Mouse (Mus musculus) CH12.LX (cell line): ENCODE results near the gene BC004004. TPM values are rescaled to one million over a fixed set of nuclear protein-coding genes. Genes with fewer than 3 reads are reported as not detected.

Source experiments
- DNase-seq: peaks from one replicate; pipeline ENCODE4 v3.0.0-alpha.2; 2013; ENCODE audit errors: extremely low read depth
- H3K27ac ChIP-seq: 2 replicates; pipeline ENCODE4 v1.5.1; 2012; ENCODE audit warnings: low read depth, mild to moderate bottlenecking, control low read depth, moderate library complexity; ENCODE audit not compliant: insufficient read depth
- H3K27me3 ChIP-seq: replicated peaks from 2 replicates; pipeline ENCODE3; 2012; ENCODE audit warnings: inconsistent platforms
- H3K36me3 ChIP-seq, 2 experiments: replicated peaks in 1 of 2; 2 replicates each; pipeline versions ENCODE3 to v1.6.1; 2012; ENCODE audit warnings: inconsistent platforms in 1 of 2, low read length in 1 of 2, mild to moderate bottlenecking in 1 of 2, mixed read lengths in 1 of 2, moderate library complexity in 1 of 2; ENCODE audit not compliant: control insufficient read depth in 1 of 2, insufficient read depth in 1 of 2
- H3K4me1 ChIP-seq, 2 experiments: 2 replicates each; pipeline ENCODE4 v1.6.1; 2012; ENCODE audit warnings: inconsistent platforms in 1 of 2, moderate library complexity in 1 of 2; ENCODE audit not compliant: insufficient read depth in 2 of 2, control insufficient read depth in 1 of 2
- H3K4me2 ChIP-seq: 2 replicates; pipeline ENCODE4 v1.6.1; 2012; ENCODE audit warnings: low read depth, mild to moderate bottlenecking, control low read depth; ENCODE audit not compliant: poor library complexity, insufficient read depth, severe bottlenecking
- H3K4me3 ChIP-seq, 3 experiments: fragments of 150-350 bp in 1 of 3; sonication (generic) in 1 of 3; replicated peaks in 1 of 3; 2 replicates each; pipeline versions ENCODE3 to v1.5.1; 2011 to 2012; ENCODE audit warnings: low read depth in 2 of 3, low read length in 2 of 3, mild to moderate bottlenecking in 2 of 3, moderate library complexity in 2 of 3, control low read depth in 1 of 3, improper control_type of control experiment in 1 of 3, inconsistent platforms in 1 of 3, mixed read lengths in 1 of 3; ENCODE audit not compliant: poor library complexity in 1 of 3
- H3K79me2 ChIP-seq: replicated peaks from 2 replicates; pipeline ENCODE4 v1.6.1; 2012; ENCODE audit warnings: mild to moderate bottlenecking, moderate library complexity; ENCODE audit not compliant: control insufficient read depth, poor library complexity, insufficient read depth, severe bottlenecking; ENCODE audit errors: extremely low read depth
- H3K9ac ChIP-seq: 2 replicates; pipeline ENCODE4 v1.6.1; 2012; ENCODE audit warnings: low read depth, mild to moderate bottlenecking, control low read depth, moderate library complexity; ENCODE audit not compliant: insufficient read depth
- H3K9me3 ChIP-seq: replicated peaks from 2 replicates; pipeline ENCODE3; 2012; ENCODE audit warnings: low read length, inconsistent platforms, mixed read lengths
- ELF1 ChIP-seq: IDR thresholded peaks from 2 replicates; pipeline ENCODE4 v1.6.1; 2014; ENCODE audit warnings: low read depth, mild to moderate bottlenecking, inconsistent platforms, low read length, improper control_type of control experiment
- IRF4 ChIP-seq: IDR thresholded peaks from 2 replicates; pipeline ENCODE4 v1.6.1; 2014; ENCODE audit warnings: low read depth, mild to moderate bottlenecking, inconsistent platforms, low read length, improper control_type of control experiment
- JUN ChIP-seq: IDR thresholded peaks from 2 replicates; pipeline ENCODE4 v1.6.1; 2011; ENCODE audit warnings: low read depth, mild to moderate bottlenecking, low read length, improper control_type of control experiment, moderate library complexity; ENCODE audit not compliant: insufficient read depth
- JUND ChIP-seq: conservative IDR thresholded peaks from 2 replicates; pipeline ENCODE4 v1.6.1; 2011; ENCODE audit warnings: low read depth, low read length, improper control_type of control experiment
- KAT2A ChIP-seq: IDR thresholded peaks from 2 replicates; pipeline ENCODE4 v1.6.1; 2012; ENCODE audit warnings: low read length, improper control_type of control experiment, inconsistent platforms; ENCODE audit not compliant: insufficient replicate concordance
- MAFK ChIP-seq: IDR thresholded peaks from 2 replicates; pipeline ENCODE4 v1.6.1; 2011; ENCODE audit warnings: low read length, improper control_type of control experiment; ENCODE audit not compliant: insufficient replicate concordance
- MEF2A ChIP-seq: IDR thresholded peaks from 2 replicates; pipeline ENCODE4 v1.6.1; 2014; ENCODE audit warnings: low read depth, mild to moderate bottlenecking, inconsistent platforms, low read length, improper control_type of control experiment, borderline replicate concordance
- NELFE ChIP-seq: IDR thresholded peaks from 2 replicates; pipeline ENCODE4 v1.6.1; 2011; ENCODE audit warnings: low read depth, low read length, improper control_type of control experiment
- SIN3A ChIP-seq: IDR thresholded peaks from 2 replicates; pipeline ENCODE4 v1.6.1; 2012; ENCODE audit warnings: low read length, improper control_type of control experiment, inconsistent platforms
- TBP ChIP-seq: conservative IDR thresholded peaks from 2 replicates; pipeline ENCODE4 v1.6.1; 2011; ENCODE audit warnings: low read depth, low read length, improper control_type of control experiment
- TCF12 ChIP-seq: IDR thresholded peaks from 2 replicates; pipeline ENCODE4 v1.6.1; 2014; ENCODE audit warnings: low read depth, mild to moderate bottlenecking, inconsistent platforms, low read length, improper control_type of control experiment
- ZC3H11A ChIP-seq: IDR thresholded peaks from 2 replicates; pipeline ENCODE4 v1.6.1; 2012; ENCODE audit warnings: low read depth, mild to moderate bottlenecking, inconsistent platforms, low read length, improper control_type of control experiment
- ZKSCAN1 ChIP-seq: IDR thresholded peaks from 2 replicates; pipeline ENCODE4 v1.6.1; 2012; ENCODE audit warnings: low read depth, inconsistent platforms, low read length, improper control_type of control experiment, borderline replicate concordance
- ZNF384 ChIP-seq: IDR thresholded peaks from 2 replicates; pipeline ENCODE4 v1.6.1; 2012; ENCODE audit warnings: low read depth, low read length, improper control_type of control experiment, inconsistent platforms
- dilution Hi-C: fragments of 300-500 bp; cut with MboI; formaldehyde crosslinking; loops from 2 replicates; pipeline ENCODE4 v1.14.3; 2020; ENCODE audit warnings: low sequenced_read_pairs; ENCODE audit not compliant: extremely low pct_unique_long_range_greater_than_20kb, extremely low pct_ligation_motif_present
- in situ Hi-C: fragments of 300-500 bp; cut with MboI; formaldehyde crosslinking; loops from 3 replicates; pipeline ENCODE4 v1.14.3; 2019; ENCODE audit warnings: low sequenced_read_pairs, low pct_ligation_motif_present, low pct_unique_long_range_greater_than_20kb, mixed read lengths
- polyA plus RNA-seq: library from polyadenylated mRNA; unstranded; fragments of >175 nt; gene quantifications from 2 replicates; pipeline ENCODE4 v1.2.1, GENCODE M21; 2012; ENCODE audit warnings: low read depth; ENCODE audit not compliant: insufficient read length
- total RNA-seq, 2 experiments: library from RNA; depleted of rRNA; stranded (reverse); fragments of 300-350 nt in 1 of 2; fragments of >200 nt in 1 of 2; gene quantifications; 2 replicates each; pipeline ENCODE4 v1.2.3; 2012 to 2014

Gene BC004004
- total and polyA plus RNA-seq, 3 experiments, result 67.9 to 89.1 (median 75.1) TPM

DNA sequence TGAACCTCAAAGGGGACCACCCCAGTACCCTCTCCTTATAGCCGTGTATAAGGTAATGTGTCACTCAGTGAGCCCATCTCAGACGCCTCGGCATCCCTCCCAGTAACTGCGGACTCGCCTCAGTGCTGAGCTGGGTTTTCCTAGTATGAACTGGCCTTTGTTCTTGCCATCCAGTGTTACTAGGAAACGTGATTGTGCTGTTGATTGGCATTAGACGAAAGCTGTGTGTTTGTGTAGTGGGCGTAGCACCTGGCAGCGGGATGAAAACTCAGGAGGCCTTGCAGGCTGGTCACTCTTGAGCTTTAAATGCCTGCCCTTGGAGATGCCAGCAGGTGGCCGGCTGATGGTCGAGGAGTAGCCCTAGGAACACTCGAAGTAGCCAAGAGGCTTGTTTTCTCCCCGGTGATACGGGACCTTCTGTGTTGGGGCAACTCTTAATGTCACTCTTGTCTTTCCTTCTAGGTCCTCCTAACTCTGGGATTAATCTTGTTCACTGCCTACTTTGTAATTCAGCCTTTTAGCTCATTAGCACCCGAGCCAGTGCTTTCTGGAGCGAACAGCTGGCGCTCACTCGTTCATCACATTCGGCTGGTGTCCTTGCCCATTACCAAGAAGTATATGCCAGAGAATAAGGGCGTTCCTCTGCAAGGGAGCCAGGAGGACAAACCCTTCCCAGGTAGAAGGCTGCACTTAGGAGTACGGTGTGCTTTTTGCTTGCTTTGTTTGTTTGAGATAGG, 13.8 kb downstream of the BC004004 start:
- dilution Hi-C loops, result no loop called here

DNA sequence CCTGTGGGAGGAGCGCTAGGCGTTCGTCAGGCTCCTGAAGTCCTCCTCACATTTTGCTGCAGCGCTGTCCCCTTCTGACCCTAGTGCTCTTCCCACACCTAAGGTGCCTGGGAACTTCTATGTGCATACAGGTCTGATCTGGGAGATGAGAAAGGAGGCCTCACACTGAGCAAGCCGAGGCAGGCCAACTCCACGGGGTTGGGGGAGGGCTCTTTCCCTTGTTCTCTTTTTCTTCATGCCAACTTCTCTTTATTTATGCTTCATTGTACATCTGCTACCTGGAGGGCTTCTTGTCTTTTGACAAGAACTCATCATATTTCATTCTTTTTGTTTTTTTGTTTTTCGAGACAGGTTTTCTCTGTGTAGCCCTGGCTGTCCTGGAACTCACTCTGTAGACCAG, 23.2 kb downstream of the BC004004 start:
- dilution Hi-C loops (no loop called here), in situ Hi-C loops (no loop called here)
- TF ChIP-seq ZKSCAN1 (no peak), MAFK (no peak), ZNF384 (no peak), JUN (no peak), TCF12 (no peak), MEF2A (no peak), NELFE (no peak), ELF1 (no peak), IRF4 (no peak)
- H3K4me1 ChIP-seq, result peaks cover 8 to 37% of the 10 kb centered on the region in 2 experiments; a peak in 3 of 4 replicates
- H3K36me3 ChIP-seq, result peaks cover 39 to 69% of the 10 kb centered on the region in 2 experiments
- H3K4me3 ChIP-seq, result no peak overlapping the region
- no peaks in the 10 kb centered on the region for H3K27me3 ChIP-seq
- no peak overlapping the region for H3K4me2 ChIP-seq
- H3K79me2 ChIP-seq, result no peaks in the 10 kb centered on the region
- no peak overlapping the region for H3K27ac ChIP-seq
- no peak overlapping the region for H3K9ac ChIP-seq
- no peak for DNase-seq
- H3K9me3 ChIP-seq, result no peaks in the 10 kb centered on the region

More for the DNA sequence above, 13.8 kb downstream of the BC004004 start:
- peaks cover 55 to 76% of the 10 kb centered on the region in 2 experiments for H3K36me3 ChIP-seq
- no peak overlapping the region for H3K9ac ChIP-seq
- peaks cover 2% of the 10 kb centered on the region for H3K9me3 ChIP-seq
- no peak for TF ChIP-seq SIN3A
- TF ChIP-seq MAFK, result no peak
- TF ChIP-seq, all 38 proteins: peak for 0
- H3K79me2 ChIP-seq, result no peaks in the 10 kb centered on the region
- no peak overlapping the region for H3K4me3 ChIP-seq
- in situ Hi-C loops, result no loop called here
- H3K27ac ChIP-seq, result no peak overlapping the region
- H3K27me3 ChIP-seq, result no peaks in the 10 kb centered on the region
- no peaks in the 10 kb centered on the region for H3K4me1 ChIP-seq
- no peak for DNase-seq
- H3K4me2 ChIP-seq, result no peak overlapping the region

DNA sequence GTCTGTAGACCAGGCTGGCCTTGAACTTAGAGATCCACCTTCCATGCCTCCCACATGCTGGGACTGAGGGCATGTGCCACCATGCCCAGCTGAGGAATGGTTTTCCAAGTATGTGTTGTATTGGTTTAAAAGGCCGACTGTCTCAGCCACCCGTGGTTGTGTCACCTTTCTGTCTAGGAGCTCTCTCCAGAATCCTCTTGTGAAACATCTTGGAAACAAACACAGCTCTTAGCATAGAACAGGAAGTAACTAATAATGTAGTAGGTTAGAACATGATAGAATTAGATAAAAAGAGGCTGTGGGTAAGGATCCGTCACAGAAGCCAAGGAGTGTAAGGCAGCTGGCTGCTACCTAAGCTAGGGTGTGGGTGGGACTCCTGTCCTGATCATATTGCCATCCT, 24.4 kb downstream of the BC004004 start:
- H3K9ac ChIP-seq, result no peak overlapping the region
- H3K4me3 ChIP-seq, result no peak overlapping the region
- H3K27ac ChIP-seq, result no peak overlapping the region
- no peak for DNase-seq
- TF ChIP-seq JUND, result no peak
- no peak for TF ChIP-seq ELF1
- TF ChIP-seq TBP, result no peak
- no peak for TF ChIP-seq KAT2A
- TF ChIP-seq ZC3H11A, result no peak
- H3K9me3 ChIP-seq, result no peaks in the 10 kb centered on the region
- H3K4me1 ChIP-seq, result peaks cover 8 to 41% of the 10 kb centered on the region in 2 experiments; a peak in 3 of 4 replicates
- dilution Hi-C loops (no loop called here), in situ Hi-C loops (no loop called here)
- H3K4me2 ChIP-seq, result no peak overlapping the region
- no peaks in the 10 kb centered on the region for H3K79me2 ChIP-seq
- H3K27me3 ChIP-seq, result no peaks in the 10 kb centered on the region
- peaks cover 43 to 77% of the 10 kb centered on the region in 2 experiments for H3K36me3 ChIP-seq
